Mouse (Mus musculus): ENCODE measurements at regions not wholly inside any gene's neighbourhood (a gene's known extent, or its start where the extent isn't known, plus 50 kb on each side); places are given as distances from the start of the nearest gene placed in this dataset.
A peak's percentile ranks its signal among the peaks of the same experiment; 100 is the strongest.

DNA sequence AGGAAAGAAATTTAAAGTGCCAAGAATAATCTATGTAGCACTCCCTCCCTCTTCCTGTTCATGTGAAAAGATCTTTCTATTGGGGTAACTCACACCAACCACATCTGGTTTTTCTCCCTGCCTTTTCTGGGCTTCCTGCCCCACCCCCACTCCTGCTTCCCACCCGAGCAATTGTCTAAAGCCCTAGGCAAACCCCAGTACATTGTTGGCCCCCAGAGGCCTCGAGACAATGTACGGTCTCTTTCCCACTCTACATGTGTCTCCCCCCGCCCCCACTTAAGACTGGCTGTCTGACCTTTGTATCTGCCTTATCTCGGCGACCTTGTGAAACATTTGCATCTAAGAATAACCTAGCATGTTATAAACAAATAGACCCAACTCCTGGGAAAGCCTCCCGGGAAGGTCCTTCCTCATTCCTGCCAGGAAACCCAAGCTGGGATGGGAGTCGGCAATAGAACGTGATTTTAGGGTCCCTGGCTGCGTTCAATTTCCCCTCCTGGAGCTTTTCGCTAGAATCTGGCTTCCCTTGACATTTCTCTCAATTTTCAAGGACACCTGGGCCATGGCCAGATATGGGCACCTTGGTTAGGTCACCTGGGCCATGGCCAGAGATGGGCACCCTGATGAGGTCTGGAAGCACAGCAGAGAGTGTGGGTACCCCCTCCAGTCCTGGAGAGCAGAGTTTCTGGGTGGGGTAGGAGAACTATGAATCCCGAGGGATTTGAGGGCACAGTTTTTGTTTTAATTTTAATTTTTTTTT is 97.9 kb upstream of the Map4k3 start:
- no peak for DNase-seq

DNA sequence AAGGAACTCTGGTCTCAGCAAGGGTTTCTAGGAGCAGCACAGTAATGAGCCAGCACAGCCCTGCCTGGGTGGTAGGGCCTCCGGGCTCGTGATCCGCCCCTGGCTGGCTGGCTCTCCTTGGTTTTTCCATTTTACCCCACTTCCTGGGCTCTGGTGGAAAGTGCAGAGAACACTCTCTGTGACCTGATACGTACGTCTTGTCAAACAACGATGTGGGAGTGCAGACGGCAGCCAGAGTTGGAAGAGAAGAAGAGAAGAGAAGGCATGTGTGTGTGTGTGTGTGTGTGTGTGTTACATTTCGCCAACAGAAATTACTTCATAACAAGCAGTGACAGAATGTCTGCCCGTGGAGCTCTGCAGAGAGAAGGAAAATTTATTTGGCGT is 97.2 kb upstream of the Map4k3 start:
- no peak for DNase-seq

DNA sequence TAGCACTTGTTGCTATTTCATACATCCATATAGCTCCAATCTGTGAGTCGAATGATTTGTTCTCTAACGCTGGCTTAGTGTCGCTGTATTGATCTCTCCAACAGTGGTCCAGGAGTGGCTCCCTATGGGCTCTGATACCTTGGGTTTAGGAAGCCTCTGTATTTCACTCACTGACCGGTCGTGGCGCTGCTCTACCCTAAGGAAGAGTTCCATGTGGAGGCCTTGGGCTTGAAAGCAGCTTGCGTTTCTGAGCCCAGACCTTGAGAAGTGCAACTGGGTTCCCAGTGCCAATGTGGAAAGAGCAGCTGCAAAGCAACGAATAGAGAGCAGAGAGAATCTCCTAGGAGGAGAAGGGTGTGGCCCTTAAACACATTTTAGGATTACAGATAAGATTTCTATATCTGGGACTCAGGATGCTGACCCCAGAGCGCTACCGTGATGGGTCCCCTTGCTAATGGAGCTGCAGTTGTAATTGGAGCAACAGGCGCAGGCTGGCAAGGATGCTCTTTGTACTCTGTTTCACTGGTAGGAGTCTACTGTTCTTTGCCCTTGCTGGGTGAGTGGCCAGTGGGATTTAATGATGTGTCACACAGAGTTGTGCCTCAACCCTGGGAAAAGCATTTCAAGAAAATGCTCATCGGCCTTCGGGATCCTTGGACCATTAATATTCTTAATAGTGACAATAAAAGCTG is 96.7 kb upstream of the Map4k3 start:
- no peak for DNase-seq

DNA sequence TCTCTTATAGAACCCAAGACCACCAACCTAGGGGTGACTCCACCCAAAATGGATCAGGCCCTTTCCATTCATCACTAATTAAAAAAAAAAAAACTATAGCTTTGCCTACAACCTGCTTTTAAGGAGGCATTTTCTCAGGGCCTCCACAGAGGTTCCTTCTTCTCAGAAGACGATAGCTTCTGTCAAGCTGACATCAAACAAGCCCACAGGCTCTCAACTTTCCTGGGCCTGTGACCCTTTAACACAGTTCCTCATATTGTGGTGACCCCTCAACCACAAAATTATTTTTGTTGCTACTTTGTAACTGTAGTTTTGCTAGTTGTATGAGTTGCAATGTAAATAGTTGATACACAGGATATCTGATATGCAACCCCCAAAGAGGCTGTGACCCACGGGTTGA is 96.0 kb upstream of the Map4k3 start:
- DNase-seq, result no peak

DNA sequence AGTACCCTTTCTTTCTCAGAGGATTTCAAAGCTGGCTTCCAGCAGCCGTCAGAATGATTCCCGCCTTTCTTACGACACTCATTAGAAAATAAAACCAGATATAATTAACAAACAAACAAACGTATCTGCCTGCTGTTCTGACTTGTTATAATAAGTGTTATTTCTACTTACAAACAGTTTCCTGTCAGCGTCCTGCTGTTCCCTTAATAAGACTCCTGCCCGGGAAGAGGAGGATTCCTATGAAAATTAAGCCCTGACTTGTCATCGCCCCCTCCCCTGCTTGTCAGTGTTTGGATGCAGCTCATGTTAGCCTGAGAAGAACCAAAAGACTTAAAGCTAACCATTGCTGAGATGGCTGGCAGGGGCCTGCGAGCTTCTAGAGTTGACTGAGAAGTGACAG is 92.6 kb upstream of the Map4k3 start:
- no peak for DNase-seq

DNA sequence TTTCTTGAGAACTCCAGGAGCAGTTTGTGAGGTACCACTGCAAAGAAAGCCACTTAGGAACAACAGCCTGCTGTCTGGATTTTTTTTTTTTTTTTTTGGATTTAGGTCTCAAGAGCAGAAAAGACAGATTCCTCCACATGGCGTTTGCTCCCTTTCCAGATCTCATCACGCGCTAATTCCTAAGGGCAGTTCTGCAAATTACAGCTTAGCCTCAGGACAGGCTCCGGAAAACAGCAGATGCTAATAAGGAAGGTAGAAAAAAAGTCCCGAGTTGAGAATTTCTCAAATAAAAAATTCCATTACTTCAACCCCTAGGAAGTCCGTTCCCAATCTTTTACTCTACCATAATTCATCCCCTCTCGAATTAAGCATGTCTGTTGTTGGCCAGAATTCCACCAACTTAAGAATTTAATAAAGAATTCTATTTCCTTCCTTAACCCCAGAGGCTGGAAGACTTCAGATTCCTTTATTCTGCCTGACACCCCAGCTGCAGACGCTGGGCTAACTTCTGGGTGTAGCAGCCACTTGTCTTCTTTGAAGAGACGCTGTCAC is 90.3 kb upstream of the Map4k3 start:
- DNase-seq, result no peak

DNA sequence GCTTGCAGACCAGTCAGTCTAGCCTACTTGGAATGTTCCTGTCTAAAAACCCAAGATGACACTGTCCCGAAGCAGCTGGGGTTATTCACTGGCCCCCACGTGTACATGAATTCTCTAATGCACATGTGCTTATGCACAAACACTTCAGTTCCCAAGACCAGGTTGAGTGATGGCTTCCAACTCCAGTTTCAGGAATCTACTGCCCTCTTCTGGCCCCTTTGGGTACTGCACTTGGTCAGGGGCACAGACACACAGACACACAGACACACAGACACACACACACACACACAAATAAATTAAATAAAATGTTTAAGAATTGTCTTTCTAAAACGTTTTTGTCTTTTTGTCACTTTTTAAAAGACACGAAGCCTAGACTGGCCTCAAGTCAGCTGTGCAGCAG is 87.5 kb upstream of the Map4k3 start:
- DNase-seq, result peak; percentile 32 to 48

DNA sequence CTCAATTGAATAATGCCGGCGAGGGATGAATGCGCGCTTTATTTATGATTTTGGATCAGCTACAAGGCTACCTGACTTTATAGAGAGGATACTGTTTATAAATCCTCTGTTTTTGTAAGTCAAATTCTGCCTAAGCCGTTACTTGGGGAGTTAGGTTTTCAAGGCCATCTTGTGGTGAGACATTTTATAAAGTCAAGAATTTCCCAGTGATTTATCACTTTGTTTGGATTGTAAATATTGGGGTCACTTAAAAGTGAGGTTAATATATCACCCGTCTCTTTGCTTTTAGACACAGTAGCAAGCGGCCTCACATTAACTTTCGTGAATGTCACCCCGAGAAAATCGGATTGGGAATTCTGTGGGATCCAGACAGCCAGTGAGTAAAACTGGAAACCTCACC is 84.9 kb upstream of the Map4k3 start:
- DNase-seq, result no peak

DNA sequence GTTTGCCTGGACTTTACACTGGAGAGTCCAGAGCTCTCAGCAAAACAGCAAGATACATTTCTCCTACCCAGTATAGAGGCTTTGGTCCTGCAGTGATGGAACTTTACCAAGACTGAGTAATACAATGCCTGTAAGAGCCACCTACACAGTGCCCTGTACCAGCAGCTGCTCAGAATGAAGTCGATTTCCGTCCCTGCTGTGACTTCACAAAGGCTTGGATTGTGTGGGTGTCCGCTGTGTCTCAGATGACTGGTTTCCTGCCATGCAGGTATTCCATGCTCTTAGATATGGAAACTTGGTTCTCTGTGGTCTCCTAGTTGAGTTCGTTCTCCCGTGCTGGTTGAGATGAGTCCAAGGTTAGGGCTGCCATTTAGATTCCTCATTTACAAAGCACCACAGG is 81.0 kb upstream of the Map4k3 start:
- no peak for DNase-seq

DNA sequence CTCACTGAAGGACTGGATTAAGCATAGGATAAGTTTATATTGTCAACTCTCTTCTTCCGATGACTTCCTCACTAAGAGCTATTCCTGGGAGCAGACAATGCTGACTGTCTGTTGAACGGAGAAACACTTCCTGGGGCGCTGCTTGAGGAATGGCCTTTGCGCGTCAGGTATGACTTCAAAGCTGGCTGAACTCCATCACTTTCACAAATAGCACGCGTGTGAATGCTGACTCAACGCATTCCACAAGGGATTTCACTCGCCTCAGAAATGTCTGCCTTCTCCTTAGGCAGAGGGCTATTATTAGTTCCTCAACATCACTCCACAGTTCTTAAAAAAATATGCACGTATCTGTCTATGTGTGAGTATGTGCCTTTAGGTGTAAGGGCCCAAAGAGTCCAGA is 79.8 kb upstream of the Map4k3 start:
- DNase-seq, result no peak

DNA sequence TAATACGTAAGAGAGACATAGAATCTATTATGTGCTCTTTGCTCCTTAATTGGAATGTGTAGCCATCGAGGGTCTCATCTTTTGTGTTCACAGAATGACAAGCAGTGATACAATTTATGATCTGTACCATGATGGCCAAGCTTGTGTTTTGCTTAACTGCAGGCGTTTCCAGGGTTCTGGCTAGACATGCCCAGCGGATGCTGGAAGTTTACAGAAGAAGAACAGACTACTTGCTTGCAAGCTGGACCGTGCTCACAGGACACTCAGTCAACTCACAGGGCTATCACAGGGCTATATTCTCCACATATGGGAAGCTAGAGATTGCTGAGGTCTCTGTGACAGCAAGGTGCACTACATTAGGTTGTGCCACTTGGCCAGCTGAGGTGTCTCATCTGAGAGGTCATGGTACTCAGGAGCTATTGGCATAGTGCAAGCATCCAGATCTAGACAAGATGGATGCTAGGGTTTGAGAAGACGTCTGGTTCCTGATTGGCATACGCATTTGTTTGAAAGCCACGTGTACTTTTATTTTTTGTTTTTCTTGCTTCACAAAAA is 75.2 kb upstream of the Map4k3 start:
- DNase-seq, result no peak

DNA sequence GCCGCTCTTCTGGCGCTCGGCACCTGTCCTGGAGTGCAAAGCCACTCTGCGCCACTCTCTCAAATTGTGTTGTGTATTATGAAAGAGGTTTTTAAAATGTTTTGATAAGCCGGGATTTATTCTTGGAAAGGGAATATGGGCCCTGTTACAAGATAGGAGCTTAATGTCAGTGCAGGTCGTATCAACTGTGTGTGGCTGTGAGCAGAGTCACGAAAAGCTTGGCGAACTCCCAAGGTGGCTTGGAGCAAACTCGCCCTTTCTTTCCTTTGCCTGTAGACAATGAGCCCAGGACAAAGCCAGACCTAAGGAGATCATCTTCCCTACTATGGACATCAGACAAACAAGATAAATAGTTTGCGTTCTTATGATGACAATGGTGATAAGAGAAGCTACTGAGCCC is 74.3 kb upstream of the Map4k3 start:
- DNase-seq, result no peak

DNA sequence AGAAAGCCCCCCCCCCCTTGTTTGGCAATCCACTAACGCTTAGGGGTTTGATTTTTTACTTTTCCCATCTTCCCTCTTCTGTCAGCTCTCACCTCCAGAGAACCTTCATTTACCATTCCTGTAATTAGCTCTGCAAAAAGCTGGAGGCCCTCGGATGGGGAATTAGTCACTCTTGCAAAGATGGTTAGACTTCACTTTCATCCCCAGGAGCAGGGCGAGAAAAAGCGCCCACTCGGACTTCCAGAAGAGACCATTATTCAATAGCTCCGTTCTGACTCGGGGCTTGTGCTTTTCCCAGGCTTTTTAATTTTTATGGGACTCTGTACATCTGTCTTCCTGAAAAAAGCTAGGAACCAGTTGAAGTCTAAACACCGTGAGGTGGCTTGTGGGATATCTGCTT is 73.7 kb upstream of the Map4k3 start:
- DNase-seq, result no peak

DNA sequence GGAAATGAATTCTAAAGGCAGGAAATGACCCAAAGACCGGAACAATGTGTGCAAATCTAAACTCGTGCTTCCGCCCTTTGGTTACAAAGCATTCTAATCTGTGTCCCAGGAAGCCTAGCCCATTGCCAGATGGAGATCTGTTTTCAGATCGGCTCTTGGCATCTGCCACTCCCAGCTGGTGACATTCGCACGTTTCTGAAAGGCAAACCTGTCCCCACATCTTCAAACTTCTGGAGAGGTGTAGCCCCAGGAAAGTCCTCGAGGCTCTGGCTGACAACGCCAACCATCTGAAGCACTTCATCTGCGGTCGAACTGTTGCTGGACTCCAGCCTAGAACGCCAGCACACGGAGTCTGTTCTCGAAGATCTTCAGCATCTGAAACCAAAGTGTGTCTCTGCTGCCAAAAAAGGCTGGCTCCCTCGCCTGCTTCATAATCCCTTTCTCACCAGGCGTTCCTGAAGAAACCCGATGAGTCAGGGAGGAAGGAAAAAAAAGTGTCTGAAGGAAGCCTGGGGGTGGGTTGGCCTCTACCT is 73.2 kb upstream of the Map4k3 start:
- peak in 1 of 2 experiments; percentile 5 for DNase-seq

DNA sequence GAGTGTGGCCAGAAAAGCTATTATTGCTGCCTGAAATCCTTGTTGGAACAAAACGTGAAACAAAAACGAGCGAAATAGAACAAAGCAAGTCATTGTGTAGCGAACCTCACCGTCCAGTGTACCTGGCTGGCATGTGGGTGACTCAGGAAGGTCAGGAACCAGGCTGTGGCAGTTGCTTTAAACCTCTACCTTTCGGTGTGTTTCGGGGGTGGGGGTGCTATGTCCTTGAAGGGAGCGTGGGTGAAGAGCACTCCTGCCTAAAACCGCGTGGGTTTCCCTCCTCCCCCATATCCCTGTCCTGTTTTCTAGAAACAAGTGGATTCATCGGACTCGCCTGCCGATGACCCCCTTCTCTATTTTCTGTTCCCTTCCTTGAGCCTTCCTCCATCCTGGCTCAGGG is 72.6 kb upstream of the Map4k3 start:
- no peak for DNase-seq

DNA sequence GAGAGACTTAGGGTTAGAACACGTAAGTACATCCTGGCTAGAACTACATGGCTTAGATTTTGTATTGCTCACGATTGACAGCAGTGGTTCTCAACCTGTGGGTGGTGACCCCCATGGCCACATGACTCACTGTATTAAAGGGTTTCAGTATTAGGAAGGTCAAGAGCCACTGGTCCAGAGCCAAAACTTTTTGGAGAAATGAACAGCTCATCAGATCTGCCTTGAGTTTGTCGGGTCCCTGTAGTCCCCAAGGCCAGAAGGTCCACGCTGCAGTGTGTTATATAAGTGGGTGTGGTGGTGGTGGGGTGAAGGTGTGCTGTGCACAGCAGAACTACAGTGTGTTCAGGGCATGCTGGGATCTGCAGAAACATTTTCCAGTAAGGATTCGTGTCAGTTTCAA is 72.2 kb upstream of the Map4k3 start:
- DNase-seq, result no peak

DNA sequence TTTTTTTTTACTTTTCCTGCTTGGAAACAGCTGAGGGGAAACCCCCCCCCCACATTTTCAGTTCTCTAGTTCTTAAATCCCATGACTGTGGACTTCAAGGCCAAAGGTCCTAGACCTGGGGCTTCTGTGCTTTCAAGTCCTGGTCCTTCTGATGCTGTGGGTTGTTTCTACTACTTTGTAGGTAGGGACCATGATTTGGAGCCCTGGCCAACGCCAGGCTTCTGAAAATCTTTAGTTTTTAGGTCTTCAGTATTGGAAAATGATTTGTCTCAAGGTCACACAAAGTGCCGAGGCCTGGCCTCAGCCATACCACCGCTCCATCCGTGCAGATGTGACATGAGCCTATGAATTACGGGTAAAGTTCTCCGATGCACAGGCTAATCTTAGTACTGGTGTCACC is 70.8 kb upstream of the Map4k3 start:
- DNase-seq, result no peak

DNA sequence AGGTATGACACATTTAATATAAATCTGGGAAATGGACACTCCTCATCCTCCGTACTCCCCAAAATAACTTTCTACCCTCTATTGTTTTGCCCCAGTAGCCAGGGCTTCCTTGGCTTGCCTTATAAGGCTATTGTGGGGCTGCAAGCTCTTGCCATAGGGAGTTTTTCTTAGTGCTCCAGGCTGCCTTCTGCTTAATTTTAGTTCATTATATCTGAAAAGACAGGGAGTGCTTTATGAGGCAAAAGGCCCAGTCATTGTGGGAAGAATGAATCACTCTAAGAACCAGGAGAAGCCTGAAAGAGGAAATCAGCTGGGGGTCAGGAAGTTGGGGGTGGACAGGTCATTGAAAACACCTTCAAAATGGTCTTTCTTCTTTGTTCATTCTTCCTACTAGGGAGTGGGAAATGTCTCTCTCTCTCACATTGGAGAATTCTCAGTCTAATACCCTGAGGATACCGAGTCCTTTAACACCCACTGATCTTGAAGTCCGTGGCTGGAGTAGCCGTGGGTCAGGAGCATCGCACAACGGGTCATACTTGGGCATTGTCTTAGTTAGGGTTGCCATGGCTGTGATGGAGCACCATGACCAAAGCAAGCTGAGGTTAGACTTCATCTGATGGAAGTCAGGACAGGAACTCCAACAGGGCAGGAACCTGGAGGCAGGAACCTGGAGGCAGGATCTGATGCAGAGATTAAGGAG is 70.1 kb upstream of the Map4k3 start:
- no peak for DNase-seq

DNA sequence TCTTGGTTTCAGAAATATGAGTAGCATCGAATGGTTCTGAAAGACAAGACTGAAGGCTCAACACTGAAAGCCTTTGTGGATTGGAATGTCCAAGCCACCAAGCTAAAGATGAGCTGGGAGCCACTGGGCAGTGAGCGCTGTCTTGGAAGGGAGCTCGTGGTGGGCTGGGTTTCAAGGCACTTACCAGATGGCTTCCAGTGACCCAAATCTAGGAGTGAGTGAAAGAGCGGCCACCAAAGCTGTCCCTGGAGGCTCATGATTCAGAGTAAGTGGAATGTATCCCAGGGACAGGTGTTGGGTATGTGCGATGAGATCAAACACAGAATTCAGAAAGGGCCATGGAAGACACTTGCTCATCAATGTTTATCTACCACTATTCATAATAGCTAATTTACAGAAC is 68.5 kb upstream of the Map4k3 start:
- DNase-seq, result no peak

DNA sequence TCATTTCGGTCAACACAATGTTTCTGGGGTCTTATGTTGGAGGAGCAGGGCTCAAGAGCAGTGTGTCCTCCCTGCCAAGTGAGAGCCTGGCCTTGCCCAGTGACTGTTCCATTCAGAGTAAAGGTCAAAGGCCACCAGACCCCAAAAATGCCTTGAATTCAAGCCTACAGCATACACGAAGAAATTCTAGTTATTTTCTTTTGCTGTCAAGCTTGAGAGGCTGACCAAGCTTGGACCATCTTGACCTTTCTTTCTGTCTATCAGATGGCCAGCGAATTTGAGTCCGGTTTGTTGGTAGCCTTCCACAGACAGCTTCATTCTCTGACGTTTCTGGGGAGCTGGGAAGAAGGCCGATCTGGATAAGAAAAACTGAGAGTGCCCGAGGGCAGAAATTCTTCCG is 68.1 kb upstream of the Map4k3 start:
- no peak for DNase-seq

DNA sequence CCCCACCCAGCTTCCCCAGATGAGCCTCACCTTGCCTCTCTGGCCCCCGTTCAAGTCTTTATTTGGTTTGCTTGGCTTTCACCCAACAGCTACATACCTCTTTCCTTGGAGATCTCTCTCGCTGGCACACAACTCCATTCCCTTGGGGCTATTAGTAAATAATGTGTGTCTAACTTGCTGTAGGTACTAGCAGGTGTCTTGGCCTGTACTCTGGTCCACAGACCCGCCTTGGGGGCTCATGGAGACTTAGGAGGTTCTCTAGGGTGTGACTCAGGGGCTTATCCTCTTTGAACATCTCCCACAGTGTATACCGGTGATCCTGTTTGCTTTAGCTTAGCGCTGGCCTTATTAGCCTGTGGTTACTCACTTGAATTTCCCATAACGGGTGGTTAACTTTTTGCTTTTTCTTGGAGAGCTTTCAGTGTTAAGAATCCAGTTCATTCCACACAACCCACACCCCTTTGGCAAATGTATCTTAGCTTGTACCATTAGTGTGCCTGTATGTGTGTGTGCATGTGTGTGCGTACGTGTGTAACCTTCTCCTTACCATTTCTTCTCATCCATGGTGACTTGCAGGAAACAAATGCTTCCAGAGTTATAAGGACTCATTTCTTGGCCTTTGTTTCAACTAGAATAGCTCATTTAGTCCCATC is 67.3 kb upstream of the Map4k3 start:
- no peak for DNase-seq

DNA sequence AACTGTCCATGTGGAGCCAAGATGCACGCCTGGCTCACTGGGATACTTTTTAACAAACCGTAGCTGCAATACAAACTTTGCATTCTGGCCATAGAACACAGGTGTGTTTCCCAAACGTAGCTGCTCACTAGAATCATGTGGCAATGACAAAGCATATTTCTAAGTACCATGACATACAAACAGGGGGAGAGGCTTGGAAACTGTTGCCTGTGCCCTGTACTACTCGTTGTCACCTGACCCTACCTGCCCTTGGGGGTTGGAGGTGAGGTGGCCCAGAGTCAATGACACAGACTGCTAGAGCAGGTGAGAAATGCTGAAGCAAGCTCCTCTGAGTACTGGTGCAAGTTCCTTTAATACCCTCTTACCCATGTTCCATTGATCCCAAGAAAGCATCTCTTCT is 64.3 kb upstream of the Map4k3 start:
- DNase-seq, result no peak

DNA sequence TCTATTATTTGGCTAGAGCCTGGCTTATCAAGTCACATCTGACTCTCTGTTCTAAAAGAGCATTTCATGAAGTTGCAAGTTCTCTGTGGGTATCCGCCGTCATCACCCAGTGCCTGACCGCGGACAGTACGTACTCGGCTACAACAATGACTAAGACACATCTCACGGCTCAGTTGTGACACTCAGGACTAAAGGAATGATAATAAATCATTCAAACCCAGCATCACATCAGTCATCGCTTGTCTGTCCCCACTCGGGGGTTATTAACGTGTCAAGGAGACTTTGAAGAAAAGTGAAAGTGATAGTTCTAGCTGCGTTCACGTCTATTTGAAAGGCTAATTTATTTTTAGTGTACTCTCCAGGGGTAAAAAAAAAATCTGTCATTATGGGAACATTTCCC is 61.4 kb upstream of the Map4k3 start:
- no peak for DNase-seq

Measured in thymus, postnatal 36 days (tissue).